Mouse (Mus musculus): ENCODE measurements around the gene Grb10.

DNA sequence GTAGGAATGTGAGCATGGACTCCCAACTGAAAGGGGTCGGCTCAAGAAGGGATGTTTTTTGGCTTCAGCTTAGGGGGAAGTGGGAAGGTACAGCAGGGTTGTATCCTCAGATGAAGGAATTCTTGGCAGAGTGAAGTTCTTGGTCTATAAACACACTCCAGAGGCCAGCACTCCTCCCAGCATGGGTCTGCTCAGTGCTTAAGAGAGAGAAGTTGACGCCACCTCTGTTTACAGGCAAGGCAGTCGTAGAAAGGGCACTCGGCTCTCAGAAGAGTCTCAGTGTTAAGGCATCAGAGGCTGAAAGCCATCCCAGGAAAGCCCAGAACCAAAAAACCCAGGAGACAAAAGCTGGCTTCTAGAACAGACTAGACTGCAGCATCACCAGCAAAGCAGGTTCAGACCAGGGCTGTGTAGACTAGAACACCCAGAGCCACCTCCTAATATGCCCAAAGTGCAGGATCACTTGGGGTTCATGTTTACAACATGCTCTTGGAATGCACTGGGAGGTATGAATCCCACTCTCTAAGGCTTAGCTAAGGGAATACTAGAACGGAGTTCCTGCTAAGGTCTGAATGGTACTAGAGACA lies 59.8 kb downstream of the Grb10 start:
- TF ChIP-seq CTCF (conservative IDR thresholded peaks at IDR 0.05; ENCODE audit: insufficient read depth, insufficient read length, low read depth, low read length) = no peak
- no peak for TF ChIP-seq POLR2A (IDR thresholded peaks at IDR 0.05; ENCODE audit: low read depth, low read length)

Data from kidney, adult 2 months (tissue).